12 mouse cellular contexts compared by ENCODE assay signal in the genomic region with DNA sequence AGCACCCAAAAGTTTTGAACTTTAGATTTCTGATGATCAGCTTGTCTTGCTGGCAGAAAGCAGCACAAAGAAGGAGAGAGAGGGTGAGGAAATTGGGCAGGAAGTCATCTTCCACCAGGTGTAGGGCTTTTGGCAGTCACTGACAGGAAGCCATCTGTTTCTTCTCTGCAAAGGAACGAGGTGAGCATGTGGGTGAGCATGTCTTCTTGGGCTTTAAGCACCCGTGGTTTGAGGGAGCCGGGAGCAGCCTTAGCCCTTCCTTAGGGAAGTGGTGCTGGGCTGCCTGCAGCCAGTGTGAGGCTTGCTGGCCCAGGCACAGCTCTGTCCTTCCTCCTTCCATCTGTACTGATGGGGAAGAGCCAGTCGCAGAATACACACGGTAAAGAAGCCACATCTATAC. TPM values are rescaled to one million over a fixed set of nuclear protein-coding genes. Genes with fewer than 3 reads are reported as not detected.
A peak's percentile ranks its signal among the peaks of the same experiment; 100 is the strongest.
DNase-seq lines count a peak whose midpoint lies in the region; ATAC-seq and TF ChIP-seq lines count a peak whose summit lies in the region.
"Had no signal": no experiment of that assay in that cellular context is flagged by ENCODE, and none has a peak within 500 bp of the region (broad histone marks: within the 10 kb centered on the region; RNA-seq: fewer than 3 reads in every experiment).

No protein-coding gene starts in this region.

- 10% methylated on average over 5 of the region's 5 CpGs for WGBS in bone marrow, adult 2 months
- 86% methylated on average over 5 of the region's 5 CpGs for WGBS in forebrain, embryonic 12.5 days

- no peaks in the 10 kb centered on the region for H3K9me3 ChIP-seq in forebrain, embryonic 12.5 days
- H3K9me3 ChIP-seq: heart, embryonic 15.5 days; limb, embryonic 15.5 days; neural tube, embryonic 12.5 days had no signal

- no peaks in the 10 kb centered on the region for H3K27me3 ChIP-seq in forebrain, embryonic 12.5 days
- H3K27me3 ChIP-seq: heart, embryonic 15.5 days; limb, embryonic 15.5 days; neural tube, embryonic 12.5 days; Patski had no signal

- H3K4me3 ChIP-seq in bone marrow, adult 2 months (replicated peaks; ENCODE audit: control insufficient read depth, low read depth, low read length): no peak overlapping the region
- H3K4me3 ChIP-seq in forebrain, embryonic 12.5 days (replicated peaks): no peak overlapping the region
- H3K4me3 ChIP-seq: heart, embryonic 15.5 days; limb, embryonic 15.5 days; neural tube, embryonic 12.5 days had no signal

- TF ChIP-seq POLR2A in bone marrow, adult 2 months (IDR thresholded peaks at IDR 0.05; ENCODE audit: borderline replicate concordance, control insufficient read depth, low read depth, low read length): no peak

- peak overlapping the region; percentile 7; the same call in 1 of the 2 replicates for H3K27ac ChIP-seq in bone marrow, adult 2 months (ENCODE audit: control insufficient read depth, insufficient read depth, low read depth, low read length, poor library complexity)
- no peak overlapping the region for H3K27ac ChIP-seq in forebrain, embryonic 12.5 days
- H3K27ac ChIP-seq: heart, embryonic 15.5 days; limb, embryonic 15.5 days; neural tube, embryonic 12.5 days had no signal

- peak; percentile 83 for ATAC-seq in CD4-positive, CD25-positive, alpha-beta regulatory T cell, adult 4 months
- no peak for ATAC-seq in forebrain, embryonic 12.5 days (ENCODE audit: low FRiP score)
- ATAC-seq: Patski had no signal

- no peak overlapping the region for H3K4me2 ChIP-seq in forebrain, embryonic 12.5 days
- H3K4me2 ChIP-seq: heart, embryonic 15.5 days; limb, embryonic 15.5 days; neural tube, embryonic 12.5 days had no signal

- TF ChIP-seq CTCF in bone marrow, adult 2 months (IDR thresholded peaks at IDR 0.05; ENCODE audit: control insufficient read depth, insufficient read depth, low read length): no peak

- H3K4me1 ChIP-seq in bone marrow, adult 2 months (ENCODE audit: control insufficient read depth, insufficient read depth, low read length): peaks cover 11% of the 10 kb centered on the region
- peaks cover 6% of the 10 kb centered on the region for H3K4me1 ChIP-seq in forebrain, embryonic 12.5 days

- H3K9ac ChIP-seq in forebrain, embryonic 12.5 days: no peak overlapping the region
- H3K9ac ChIP-seq: heart, embryonic 15.5 days; limb, embryonic 15.5 days; neural tube, embryonic 12.5 days had no signal

- DNase-seq in cerebellum, postnatal 36 days: peak; percentile 61 to 67
- peak; percentile 36 to 66 for DNase-seq in thymus, adult 18-20 months
- DNase-seq in adrenal gland, postnatal 36 days: no peak
- no peak for DNase-seq in urinary bladder, postnatal 25 days (ENCODE audit: low spot score)
- DNase-seq: kidney, adult 9 months had no signal

- H3K36me3 ChIP-seq in forebrain, embryonic 12.5 days (replicated peaks): no peaks in the 10 kb centered on the region
- H3K36me3 ChIP-seq: heart, embryonic 15.5 days; limb, embryonic 15.5 days; neural tube, embryonic 12.5 days had no signal

RNA-seq across cellular contexts. Expression of gene Vps13c, which starts 5.5 kb away (rescaled TPM):
- 10 to 100 TPM; 21.6 to 27.3 TPM for polyA plus RNA-seq in CD4-positive, CD25-positive, alpha-beta regulatory T cell, adult 4 months (2017; shearing (Covaris generic))
- polyA plus RNA-seq in bone marrow, adult 2 months (2011; ENCODE audit: insufficient read depth, insufficient read length, low replicate concordance, missing spikeins): 4.0 and 8.8 TPM in 2 replicates
- 7.4 and 8.8 TPM in 2 replicates for polyA plus RNA-seq in forebrain, embryonic 12.5 days (2016; fragmentation: Nextera tagmentation; extraction: Ambion mirVana)
- 10 to 100 TPM; 43.6 to 70.3 TPM for total RNA-seq in adrenal gland, postnatal 36 days (2021)

RNA-seq across cellular contexts. Expression of gene C2cd4a, which starts 13.5 kb away (rescaled TPM):
- not detected for polyA plus RNA-seq in CD4-positive, CD25-positive, alpha-beta regulatory T cell, adult 4 months (2017; shearing (Covaris generic))
- not detected in 2 replicates for polyA plus RNA-seq in bone marrow, adult 2 months (2011; ENCODE audit: insufficient read depth, insufficient read length, low replicate concordance, missing spikeins)
- not detected in 2 replicates for polyA plus RNA-seq in forebrain, embryonic 12.5 days (2016; fragmentation: Nextera tagmentation; extraction: Ambion mirVana)
- not detected for total RNA-seq in adrenal gland, postnatal 36 days (2021)

Comparison
In these comparisons a context has a peak if more than half of its experiments do, and no peak if none do; other contexts are left out.
1. DNase-seq: peak in cerebellum, postnatal 36 days (2 of 2) and thymus, adult 18-20 months (2 of 2); none in adrenal gland, postnatal 36 days (0 of 2) and urinary bladder, postnatal 25 days (single experiment).